Mouse (Mus musculus) kidney, embryonic 15.5 days (tissue): ENCODE measurements at regions not wholly inside any gene's neighbourhood (a gene's known extent, or its start where the extent isn't known, plus 50 kb on each side); places are given as distances from the start of the nearest gene placed in this dataset.
"Not testable (repeated sequence)": the region's sequence is repeated elsewhere in the genome, so short reads cannot be mapped to it uniquely, and the experiment has no call there.

ENCODE experiments used
- ATAC-seq: fragments of 200-750 bp; cut with Nextera tagmentation; replicated peaks from 2 replicates; pipeline ENCODE4 v1.8.0; 2017; ENCODE audit warnings: moderate TSS enrichment; ENCODE audit not compliant: low FRiP score
- H3K27ac ChIP-seq: fragments of 300-500 bp; sonication (generic); 2 replicates; pipeline ENCODE4 v1.5.1; 2015; ENCODE audit warnings: mild to moderate bottlenecking, inconsistent platforms
- H3K27me3 ChIP-seq: fragments of 300-500 bp; sonication (generic); 2 replicates; pipeline ENCODE4 v1.6.1; 2015; ENCODE audit warnings: inconsistent platforms
- H3K36me3 ChIP-seq: fragments of 300-500 bp; sonication (generic); 2 replicates; pipeline ENCODE4 v1.6.1; 2015; ENCODE audit warnings: inconsistent platforms
- H3K4me1 ChIP-seq: fragments of 300-500 bp; sonication (generic); 2 replicates; pipeline ENCODE4 v1.6.1; 2015; ENCODE audit warnings: inconsistent platforms
- H3K4me2 ChIP-seq: fragments of 300-500 bp; sonication (generic); 2 replicates; pipeline ENCODE4 v1.6.1; 2015; ENCODE audit warnings: moderate library complexity, mild to moderate bottlenecking, inconsistent platforms
- H3K4me3 ChIP-seq: fragments of 300-500 bp; sonication (generic); replicated peaks from 2 replicates; pipeline ENCODE4 v1.5.1; 2015; ENCODE audit warnings: mild to moderate bottlenecking, inconsistent platforms
- H3K9ac ChIP-seq: fragments of 300-500 bp; sonication (generic); 2 replicates; pipeline ENCODE4 v1.6.1; 2015; ENCODE audit warnings: mild to moderate bottlenecking, inconsistent platforms
- H3K9me3 ChIP-seq: fragments of 300-500 bp; sonication (generic); replicated peaks from 2 replicates; pipeline ENCODE4 v1.6.1; 2016; ENCODE audit warnings: inconsistent platforms
- WGBS: fragments of 180-500 bp; shearing (Covaris S2); methylation state at CpG from one replicate; pipeline ENCODE4 v1.1.7; 2015; ENCODE audit warnings: mixed read lengths; 5-methylcytosine and 5-hydroxymethylcytosine counted together

DNA sequence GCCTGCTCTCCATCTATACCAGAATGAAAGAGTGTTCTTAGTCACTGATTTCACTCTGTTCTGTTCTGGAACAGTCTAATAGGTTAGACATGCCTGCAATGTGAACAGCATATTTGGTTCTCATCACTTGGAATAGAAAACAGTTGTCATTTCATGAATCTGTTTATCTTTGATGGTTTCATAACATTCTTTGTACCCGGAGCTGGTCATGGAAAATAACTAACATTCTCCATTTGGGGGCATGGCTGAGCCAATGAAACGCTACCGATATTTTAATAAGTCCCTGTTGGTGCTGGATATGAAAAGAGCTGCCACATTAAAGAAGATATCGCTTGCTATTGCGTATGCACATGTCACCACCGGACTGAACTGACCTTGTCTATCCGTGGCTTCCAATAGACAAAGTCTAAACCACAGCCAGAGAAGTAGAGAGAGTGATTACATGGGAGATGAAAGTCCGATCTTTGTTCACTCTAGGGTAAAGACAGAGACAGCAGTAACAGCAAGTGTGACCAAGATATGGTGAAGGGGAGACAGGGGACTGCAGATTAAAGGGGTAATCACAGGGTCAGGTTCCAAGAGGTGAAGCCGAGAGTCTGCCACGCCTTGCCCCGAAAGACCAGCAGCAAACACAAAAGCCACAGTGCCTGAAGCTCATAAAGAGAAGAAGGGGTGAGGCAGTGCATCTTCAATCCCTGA is 124.5 kb upstream of the Nebl start:
- WGBS = 87% methylated on average over 11 of the region's 11 CpGs
- Histone ChIP-seq H3K4me3 (no peak overlapping the region), H3K27me3 (no peaks in the 10 kb centered on the region), H3K4me2 (no peak overlapping the region), H3K4me1 (peaks cover 28% of the 10 kb centered on the region), H3K27ac (no peak overlapping the region), H3K36me3 (no peaks in the 10 kb centered on the region), H3K9ac (no peak overlapping the region), H3K9me3 (no peaks in the 10 kb centered on the region)
- no peak for ATAC-seq

- no peak overlapping the region for H3K9ac ChIP-seq
- no peak overlapping the region for H3K27ac ChIP-seq
- no peaks in the 10 kb centered on the region for H3K36me3 ChIP-seq
- H3K4me1 ChIP-seq = peaks cover 26% of the 10 kb centered on the region
- no peaks in the 10 kb centered on the region for H3K9me3 ChIP-seq
- H3K27me3 ChIP-seq = no peaks in the 10 kb centered on the region
- WGBS = 43% methylated on average over 3 of the region's 3 CpGs
- ATAC-seq = no peak
- H3K4me3 ChIP-seq = no peak overlapping the region
- H3K4me2 ChIP-seq = no peak overlapping the region
These were observed 122.8 kb upstream of the Nebl start for GRCm38 (mm10) chr2:17854088-17854487.

DNA sequence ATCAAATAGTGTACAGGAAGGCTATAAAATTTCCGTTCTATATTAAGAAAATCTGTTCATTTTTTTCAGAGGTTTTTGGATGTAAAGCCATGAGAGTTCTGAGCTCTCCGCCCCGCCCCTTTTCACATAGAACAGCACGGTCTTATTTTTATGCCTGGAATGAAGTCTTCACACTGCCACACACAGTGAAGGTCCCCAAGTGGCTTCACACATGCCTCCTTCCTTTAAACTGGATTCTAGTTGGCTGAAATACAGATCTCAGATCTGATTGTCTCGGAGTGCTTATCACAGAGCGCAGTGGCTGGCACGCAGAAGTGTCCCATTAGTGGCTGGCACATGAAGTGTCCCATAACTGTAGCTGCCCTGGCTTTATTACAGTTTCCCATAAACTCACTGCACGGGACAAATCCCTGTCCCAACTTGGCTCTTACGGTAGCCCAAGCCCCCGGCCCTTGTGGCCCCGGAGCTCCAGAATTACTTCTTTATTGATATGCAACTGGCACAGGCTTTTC is 122.3 kb upstream of the Nebl start:
- H3K27me3 ChIP-seq = no peaks in the 10 kb centered on the region
- H3K9me3 ChIP-seq = no peaks in the 10 kb centered on the region
- no peak overlapping the region for H3K9ac ChIP-seq
- no peak overlapping the region for H3K4me2 ChIP-seq
- ATAC-seq = no peak
- no peak overlapping the region for H3K4me3 ChIP-seq
- H3K36me3 ChIP-seq = no peaks in the 10 kb centered on the region
- H3K27ac ChIP-seq = no peak overlapping the region
- whole genome bisulfite sequencing = 42% methylated on average over 11 of the region's 11 CpGs
- H3K4me1 ChIP-seq = peaks cover 24% of the 10 kb centered on the region

GRCm38 (mm10) chr2:17852740-17853499 is 121.7 kb upstream of the Nebl start:
- ATAC-seq = no peak
- Histone ChIP-seq H3K9ac (0 out of 2 replicates have a peak overlapping the region, but pooled peaks have one; percentile 8), H3K4me3 (peak overlapping the region; percentile 18), H3K36me3 (no peaks in the 10 kb centered on the region), H3K4me2 (peak overlapping the region; percentile 51), H3K27me3 (no peaks in the 10 kb centered on the region), H3K4me1 (peaks cover 18% of the 10 kb centered on the region), H3K9me3 (no peaks in the 10 kb centered on the region), H3K27ac (no peak overlapping the region)
- 13% methylated on average over 16 of the region's 16 CpGs for WGBS

DNA sequence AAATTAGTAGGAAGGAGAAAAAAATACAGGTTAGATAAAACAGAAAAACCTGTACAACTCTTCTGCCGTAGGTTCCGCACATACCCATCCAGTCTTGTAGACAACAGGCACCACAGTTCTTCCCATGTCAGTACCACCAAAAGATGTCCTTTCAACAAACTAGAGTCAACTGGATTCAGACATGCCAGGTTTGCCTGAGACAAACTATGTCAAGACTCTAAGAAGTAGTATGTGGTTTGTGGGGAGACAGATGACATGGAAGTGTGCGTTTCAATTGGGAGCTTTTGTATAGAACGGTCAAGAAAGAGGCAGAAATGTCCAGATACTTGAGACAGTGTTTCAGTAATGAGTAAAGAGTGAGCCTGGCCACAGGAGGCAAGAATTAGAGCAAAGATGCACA is 119.5 kb upstream of the Nebl start:
- Histone ChIP-seq H3K27me3 (no peaks in the 10 kb centered on the region), H3K9ac (no peak overlapping the region), H3K36me3 (no peaks in the 10 kb centered on the region), H3K4me3 (no peak overlapping the region), H3K9me3 (no peaks in the 10 kb centered on the region), H3K4me1 (peaks cover 14% of the 10 kb centered on the region), H3K27ac (no peak overlapping the region), H3K4me2 (no peak overlapping the region)
- 94% methylated on average over 4 of the region's 4 CpGs for WGBS
- no peak for ATAC-seq

DNA sequence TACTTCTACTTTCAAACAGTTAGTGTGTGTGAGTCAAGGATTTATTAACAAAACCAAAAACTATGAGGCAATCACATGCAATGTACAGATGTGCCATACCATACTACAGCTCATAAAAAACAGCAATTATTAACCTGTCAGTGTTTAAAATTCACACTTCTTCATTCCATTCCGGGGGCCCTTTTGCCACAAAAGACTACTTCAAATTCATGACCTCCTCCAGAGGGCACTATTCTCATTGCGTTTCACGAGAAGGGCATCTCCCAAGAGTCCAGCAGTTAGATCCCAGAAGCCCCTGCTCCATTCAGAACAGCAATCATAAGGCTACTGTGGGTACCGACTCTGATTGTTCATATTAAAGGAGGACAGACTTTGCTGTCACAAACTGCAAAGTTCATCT is 118.0 kb upstream of the Nebl start:
- Histone ChIP-seq H3K9me3 (no peaks in the 10 kb centered on the region), H3K4me2 (no peak overlapping the region), H3K27ac (no peak overlapping the region), H3K27me3 (no peaks in the 10 kb centered on the region), H3K36me3 (no peaks in the 10 kb centered on the region), H3K4me3 (no peak overlapping the region), H3K9ac (no peak overlapping the region), H3K4me1 (peaks cover 21% of the 10 kb centered on the region)
- no peak for ATAC-seq
- 34% methylated on average over 4 of the region's 4 CpGs for WGBS

- H3K4me2 ChIP-seq, H3K4me3 ChIP-seq, H3K4me1 ChIP-seq, H3K27me3 ChIP-seq, H3K36me3 ChIP-seq, H3K9me3 ChIP-seq, ATAC-seq, H3K9ac ChIP-seq: not testable (repeated sequence)
- WGBS = 72% methylated on average over 7 of the region's 7 CpGs
- H3K27ac ChIP-seq = 0 out of 2 replicates have a peak overlapping the region, but pooled peaks have one; percentile 37
These were observed 114.3 kb upstream of the Nebl start for GRCm38 (mm10) chr2:17845447-17846092.

DNA sequence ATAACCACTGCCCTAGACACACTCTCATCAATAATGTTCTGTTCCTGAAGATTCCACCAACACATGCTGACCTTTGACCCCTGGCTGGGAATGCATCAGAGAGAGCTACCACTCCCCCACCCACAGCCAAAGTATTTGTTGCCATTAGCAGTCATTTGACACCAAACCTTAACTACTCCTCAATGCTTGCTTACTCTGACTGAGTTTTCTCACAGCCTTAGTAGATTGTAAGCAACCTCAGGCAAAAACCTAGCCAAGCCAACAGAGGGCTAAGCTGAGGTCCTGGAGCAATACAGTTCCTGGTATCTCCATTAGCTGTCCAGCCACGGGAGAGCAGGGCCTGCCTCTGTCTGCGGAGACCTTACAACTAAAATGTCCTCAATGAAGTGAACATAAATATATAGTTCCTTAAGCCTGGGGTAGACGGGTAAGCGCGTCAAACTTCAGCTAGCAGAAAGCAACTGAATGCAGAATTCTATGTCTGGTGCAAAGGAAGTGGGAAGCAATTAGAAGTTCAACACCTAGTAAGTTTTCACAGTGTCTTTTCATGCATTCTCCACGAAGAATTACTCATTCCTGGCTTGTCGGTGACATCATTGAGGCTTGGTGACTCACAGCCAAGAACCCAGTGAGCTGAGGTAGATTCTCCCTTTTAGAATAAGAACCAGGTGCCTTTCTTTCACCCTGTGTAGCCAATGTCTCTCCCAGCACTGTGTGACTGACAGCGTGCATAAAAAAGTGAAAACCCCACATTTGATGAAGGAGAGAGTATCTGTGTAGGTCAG is 113.6 kb upstream of the Nebl start:
- ATAC-seq = peak; percentile 86
- H3K4me1 ChIP-seq = peaks cover 8% of the 10 kb centered on the region; the same call in 1 of the 2 replicates
- no peaks in the 10 kb centered on the region for H3K27me3 ChIP-seq
- no peak overlapping the region for H3K9ac ChIP-seq
- H3K4me3 ChIP-seq = no peak overlapping the region
- peak overlapping the region; percentile 37; the same call in 1 of the 2 replicates for H3K27ac ChIP-seq
- H3K9me3 ChIP-seq = no peaks in the 10 kb centered on the region
- H3K36me3 ChIP-seq = no peaks in the 10 kb centered on the region
- 59% methylated on average over 8 of the region's 8 CpGs for WGBS
- H3K4me2 ChIP-seq = no peak overlapping the region

DNA sequence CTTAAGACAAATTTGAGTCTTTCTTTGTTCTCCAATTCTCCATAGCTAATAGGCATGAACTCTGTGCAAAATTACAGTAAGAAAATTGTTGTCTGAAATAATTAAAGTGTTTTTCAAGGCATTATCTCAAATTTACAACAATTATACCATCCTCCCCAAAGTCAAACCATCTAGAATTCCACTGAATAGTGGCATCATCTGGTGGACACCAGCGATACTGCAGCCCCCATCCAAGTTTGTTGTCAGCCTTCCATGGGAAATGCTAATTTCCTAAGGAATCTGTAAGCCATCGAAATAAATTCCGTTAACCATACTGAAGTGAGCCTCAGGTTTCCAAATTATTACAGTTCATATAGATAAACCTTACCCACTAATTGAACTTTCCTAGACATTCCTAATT is 110.7 kb upstream of the Nebl start:
- no peak for ATAC-seq
- Histone ChIP-seq H3K9ac (no peak overlapping the region), H3K4me1 (peaks cover 8% of the 10 kb centered on the region; the same call in 1 of the 2 replicates), H3K27me3 (no peaks in the 10 kb centered on the region), H3K4me2 (no peak overlapping the region), H3K4me3 (no peak overlapping the region), H3K9me3 (no peaks in the 10 kb centered on the region), H3K36me3 (no peaks in the 10 kb centered on the region), H3K27ac (no peak overlapping the region)
- WGBS = 48% methylated on average over 3 of the region's 3 CpGs

DNA sequence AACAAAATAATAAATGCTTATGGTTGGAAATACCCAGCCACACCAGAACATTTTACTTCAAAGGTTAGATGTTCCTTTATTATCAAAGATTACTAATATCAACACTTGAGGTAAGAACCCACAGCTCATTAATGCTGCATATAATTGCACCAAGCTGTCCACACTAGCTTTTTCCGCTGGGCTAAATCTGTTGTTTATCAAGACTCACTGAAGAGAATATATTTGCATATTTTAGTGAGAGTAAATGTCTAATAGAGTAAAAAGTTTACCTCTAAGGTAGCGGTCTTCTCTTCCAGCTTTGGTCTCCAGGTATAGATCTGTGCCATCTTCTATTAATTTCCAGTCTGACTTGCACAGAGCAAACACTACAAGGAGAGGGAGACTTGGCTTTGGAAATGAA is 110.3 kb upstream of the Nebl start:
- H3K9me3 ChIP-seq = no peaks in the 10 kb centered on the region
- WGBS = 86% methylated on average over 2 of the region's 2 CpGs
- H3K27me3 ChIP-seq = no peaks in the 10 kb centered on the region
- no peak overlapping the region for H3K27ac ChIP-seq
- ATAC-seq = no peak
- no peaks in the 10 kb centered on the region for H3K36me3 ChIP-seq
- H3K4me1 ChIP-seq = peaks cover 8% of the 10 kb centered on the region; the same call in 1 of the 2 replicates
- H3K4me2 ChIP-seq = no peak overlapping the region
- no peak overlapping the region for H3K4me3 ChIP-seq
- H3K9ac ChIP-seq = no peak overlapping the region

- Histone ChIP-seq H3K4me1 (peaks cover 8% of the 10 kb centered on the region; the same call in 1 of the 2 replicates), H3K4me2 (no peak overlapping the region), H3K4me3 (no peak overlapping the region), H3K9me3 (no peaks in the 10 kb centered on the region), H3K36me3 (no peaks in the 10 kb centered on the region), H3K9ac (no peak overlapping the region), H3K27me3 (no peaks in the 10 kb centered on the region), H3K27ac (no peak overlapping the region)
- 80% methylated on average over 4 of the region's 4 CpGs for WGBS
- ATAC-seq = no peak
These were observed 109.8 kb upstream of the Nebl start for GRCm38 (mm10) chr2:17840941-17841498.
